Mouse (Mus musculus) thymus, adult 2 months (tissue): ENCODE measurements at regions not wholly inside any gene's neighbourhood (a gene's known extent, or its start where the extent isn't known, plus 50 kb on each side); places are given as distances from the start of the nearest gene placed in this dataset.

ENCODE experiments used
- CTCF ChIP-seq: fragments of 200-500 bp; IDR thresholded peaks from 2 replicates; pipeline ENCODE4 v1.5.1; 2012; ENCODE audit warnings: mild to moderate bottlenecking, control low read depth, low read length, moderate library complexity, borderline replicate concordance; ENCODE audit not compliant: control insufficient read depth, poor library complexity, insufficient read depth; ENCODE audit errors: extremely low read depth
- POLR2A ChIP-seq: fragments of 200-500 bp; IDR thresholded peaks from 2 replicates; pipeline ENCODE4 v1.6.1; 2012; ENCODE audit warnings: mild to moderate bottlenecking, low read length, control low read depth, moderate library complexity; ENCODE audit not compliant: control insufficient read depth, poor library complexity, insufficient read depth; ENCODE audit errors: extremely low read depth

DNA sequence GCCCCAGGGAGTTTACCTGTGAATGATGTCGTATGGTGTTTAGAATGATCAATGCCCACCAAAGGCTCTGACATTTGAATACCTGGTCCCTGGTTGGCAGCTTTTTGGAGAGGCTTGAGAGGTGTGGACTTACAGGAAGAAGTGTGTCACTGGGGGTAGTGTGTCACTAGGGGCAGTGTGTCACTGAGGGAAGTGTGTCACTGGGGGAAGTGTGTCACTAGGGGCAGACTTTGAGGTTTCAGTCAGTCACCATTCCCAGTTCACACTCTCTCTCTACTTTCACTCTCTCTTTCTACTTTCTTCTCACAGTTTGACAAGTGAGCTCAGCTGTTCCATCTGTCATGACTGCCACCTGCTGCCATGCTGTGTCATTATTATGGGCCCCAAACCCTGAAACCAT, 52.0 kb upstream of the Ccnd1 start:
- no peak for TF ChIP-seq POLR2A
- TF ChIP-seq CTCF: no peak
